Mouse (Mus musculus) left cerebral cortex, postnatal 4 days (tissue): ENCODE results near the gene Gm10644. TPM values are rescaled to one million over a fixed set of nuclear protein-coding genes. Genes with fewer than 3 reads are reported as not detected.
"Not testable (repeated sequence)": the region's sequence is repeated elsewhere in the genome, so short reads cannot be mapped to it uniquely, and the experiment has no call there.

ENCODE experiments used
- DNase-seq: peaks from one replicate; pipeline ENCODE4 v3.0.0-alpha.2; 2022
- intact Hi-C: fragments of 180-260 bp; cut with DNase I; formaldehyde crosslinking; loops from one replicate; pipeline ENCODE4 v1.15.1; 2025
- total RNA-seq, 2 experiments: library from RNA; stranded (reverse); gene quantifications; 2 replicates each; pipeline ENCODE4 v1.2.3; 2021

The Gm10644 gene
- under 1 TPM; 0.20 to 0.26 TPM for total RNA-seq

- peak; percentile 100 for DNase-seq
- intact Hi-C loops, result loop anchor here (10.0 kb wide), 1 partner anchor 181 kb away; no protein-coding TSS in a partner anchor
These were observed at the start of gene Gm10644, which contains the start of gene Asf1b for GRCm38 (mm10) chr8:83955106-83955957. Gm10644 (minus strand) TSS chr8:83955205. Asf1b (plus strand) TSS chr8:83955507.

- intact Hi-C loops, result no loop called here
These were observed 49.7 kb upstream of the Gm10644 start for GRCm38 (mm10) chr8:84004533-84005201.

GRCm38 (mm10) chr8:84003612-84004246, 48.7 kb upstream of the Gm10644 start:
- DNase-seq, result no peak
- intact Hi-C loops, result no loop called here

More at GRCm38 (mm10) chr8:84004533-84005201, 49.7 kb upstream of the Gm10644 start:
- DNase-seq, result peak; percentile 95

- intact Hi-C loops, result no loop called here
- no peak for DNase-seq
These were observed 48.1 kb upstream of the Gm10644 start for GRCm38 (mm10) chr8:84002957-84003611.

GRCm38 (mm10) chr8:84001281-84002000, 46.4 kb upstream of the Gm10644 start, which contains the start of gene 1700067K01Rik:
1700067K01Rik (plus strand) TSS chr8:84001502.
- DNase-seq, result no peak
- intact Hi-C loops, result no loop called here

- intact Hi-C loops, result no loop called here
- no peak for DNase-seq
These were observed 44.8 kb upstream of the Gm10644 start for GRCm38 (mm10) chr8:83999825-84000224.

GRCm38 (mm10) chr8:83999057-83999705, 44.2 kb upstream of the Gm10644 start:
- intact Hi-C loops, result no loop called here
- no peak for DNase-seq

GRCm38 (mm10) chr8:83998231-83999056, 43.4 kb upstream of the Gm10644 start:
- DNase-seq, result peak; percentile 66
- intact Hi-C loops, result no loop called here

GRCm38 (mm10) chr8:83997511-83998141, 42.6 kb upstream of the Gm10644 start, which contains the start of gene Samd1:
Samd1 (plus strand) TSS chr8:83997672.
- intact Hi-C loops, result no loop called here
- peak; percentile 58 for DNase-seq

GRCm38 (mm10) chr8:83996567-83997505, 41.8 kb upstream of the Gm10644 start:
- peak; percentile 90 for DNase-seq
- intact Hi-C loops, result no loop called here

- no peak for DNase-seq
- intact Hi-C loops, result no loop called here
These were observed 41.0 kb upstream of the Gm10644 start for GRCm38 (mm10) chr8:83995973-83996372.

GRCm38 (mm10) chr8:83994030-83994429, 39.0 kb upstream of the Gm10644 start:
- no peak for DNase-seq
- intact Hi-C loops, result no loop called here

GRCm38 (mm10) chr8:83992488-83992887, 37.5 kb upstream of the Gm10644 start:
- DNase-seq, result no peak

GRCm38 (mm10) chr8:83990170-83990569, 35.2 kb upstream of the Gm10644 start:
- intact Hi-C loops, result no loop called here
- DNase-seq, result no peak

More at GRCm38 (mm10) chr8:83992488-83992887, 37.5 kb upstream of the Gm10644 start:
- intact Hi-C loops, result no loop called here

- intact Hi-C loops, result no loop called here
- DNase-seq, result no peak
These were observed 34.2 kb upstream of the Gm10644 start for GRCm38 (mm10) chr8:83989243-83989642.

- DNase-seq, intact Hi-C loops: not testable (repeated sequence)
These were observed 28.2 kb upstream of the Gm10644 start for GRCm38 (mm10) chr8:83983222-83983621.

- no peak for DNase-seq
These were observed 27.4 kb upstream of the Gm10644 start for GRCm38 (mm10) chr8:83982449-83982848.

More at GRCm38 (mm10) chr8:83982449-83982848, 27.4 kb upstream of the Gm10644 start:
- intact Hi-C loops, result no loop called here
